Mouse (Mus musculus): ENCODE data around the gene Ghrhr.

The Ghrhr gene

DNA sequence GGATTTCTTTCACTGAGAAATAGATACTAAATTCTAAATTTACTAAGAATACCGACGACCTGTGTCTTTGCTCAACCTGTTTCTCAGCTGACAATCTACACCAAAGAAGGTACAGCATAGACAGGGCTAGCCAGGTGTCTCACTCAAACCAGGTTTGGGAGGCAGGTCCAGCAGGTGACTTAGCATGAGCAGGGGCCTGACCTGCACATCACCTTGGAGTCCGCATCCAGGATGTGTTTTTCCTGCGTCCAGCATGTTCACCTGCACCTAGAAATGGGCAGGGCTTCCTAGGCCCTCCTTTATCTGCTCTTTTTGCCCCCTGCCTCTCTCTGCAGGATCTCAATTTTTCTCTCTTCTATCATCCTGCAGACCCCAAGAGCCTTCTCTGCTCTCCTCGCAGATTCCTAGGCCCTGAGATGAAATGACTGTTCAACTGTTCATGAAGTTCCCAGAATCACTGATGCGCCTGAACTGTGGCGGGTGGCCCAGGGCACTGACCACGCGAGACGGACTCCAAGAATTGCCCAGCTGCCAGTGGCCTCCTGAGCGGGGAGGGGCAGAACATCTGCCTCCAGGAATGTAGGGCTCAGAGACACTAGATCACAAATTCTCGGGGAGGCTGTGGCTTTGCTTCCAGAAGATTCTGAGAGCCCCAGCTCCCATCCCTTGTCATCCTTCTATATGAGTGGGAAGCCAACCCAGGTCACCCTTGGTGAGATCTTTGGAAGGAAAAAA, 22.2 kb upstream of the Ghrhr start:
- no peak for DNase-seq

DNA sequence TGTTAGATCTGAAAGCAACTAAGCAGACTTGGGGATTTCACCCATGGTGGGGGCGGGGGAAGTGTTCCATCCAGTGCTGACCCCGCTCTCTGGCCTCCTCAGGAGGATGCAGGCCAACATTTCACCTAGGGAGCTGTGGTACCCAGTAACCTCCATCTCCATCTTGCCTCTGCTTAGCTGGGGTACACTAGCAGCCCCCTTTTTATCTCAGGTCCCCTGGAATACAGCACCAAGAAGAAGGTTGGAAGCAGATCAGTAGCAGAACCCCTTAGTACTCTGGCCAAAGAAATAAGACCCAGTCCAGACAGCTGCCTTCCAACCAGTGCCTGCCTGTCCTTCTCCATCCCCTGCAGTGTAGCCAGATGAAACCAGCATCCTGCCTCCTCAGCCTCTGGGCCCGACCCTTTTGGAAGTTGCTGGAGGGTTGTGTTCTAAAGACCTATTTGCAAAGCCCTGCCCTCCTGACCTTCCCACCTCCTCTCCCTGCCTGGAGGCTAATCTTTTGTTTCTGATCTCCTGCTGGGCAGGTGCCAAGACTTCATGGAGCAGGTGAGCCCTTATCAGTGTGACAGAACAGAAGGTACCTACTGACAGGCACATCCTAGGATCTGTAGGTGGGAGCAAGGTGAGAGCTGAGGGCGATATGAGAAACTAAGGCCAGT, 21.5 kb upstream of the Ghrhr start:
- DNase-seq: no peak

DNA sequence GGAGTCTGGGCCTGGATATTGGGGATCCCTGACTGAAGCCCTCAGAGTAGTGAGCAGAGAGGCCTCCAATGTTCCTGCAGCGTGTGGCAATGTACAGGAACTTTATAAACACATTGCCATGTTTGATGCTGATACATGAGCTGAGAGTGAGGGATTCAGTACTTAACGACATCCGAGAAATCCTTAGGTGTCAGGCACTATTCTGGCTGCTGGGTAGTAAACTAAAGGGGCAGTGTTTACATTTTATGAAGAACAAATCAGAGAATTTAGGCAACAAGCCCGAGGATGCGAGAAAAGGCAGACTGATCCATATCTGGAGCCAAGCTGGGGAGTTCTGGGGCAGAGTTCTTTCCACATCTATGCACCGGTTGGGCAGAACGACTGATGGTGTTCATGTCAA, 20.5 kb upstream of the Ghrhr start:
- no peak for DNase-seq

DNA sequence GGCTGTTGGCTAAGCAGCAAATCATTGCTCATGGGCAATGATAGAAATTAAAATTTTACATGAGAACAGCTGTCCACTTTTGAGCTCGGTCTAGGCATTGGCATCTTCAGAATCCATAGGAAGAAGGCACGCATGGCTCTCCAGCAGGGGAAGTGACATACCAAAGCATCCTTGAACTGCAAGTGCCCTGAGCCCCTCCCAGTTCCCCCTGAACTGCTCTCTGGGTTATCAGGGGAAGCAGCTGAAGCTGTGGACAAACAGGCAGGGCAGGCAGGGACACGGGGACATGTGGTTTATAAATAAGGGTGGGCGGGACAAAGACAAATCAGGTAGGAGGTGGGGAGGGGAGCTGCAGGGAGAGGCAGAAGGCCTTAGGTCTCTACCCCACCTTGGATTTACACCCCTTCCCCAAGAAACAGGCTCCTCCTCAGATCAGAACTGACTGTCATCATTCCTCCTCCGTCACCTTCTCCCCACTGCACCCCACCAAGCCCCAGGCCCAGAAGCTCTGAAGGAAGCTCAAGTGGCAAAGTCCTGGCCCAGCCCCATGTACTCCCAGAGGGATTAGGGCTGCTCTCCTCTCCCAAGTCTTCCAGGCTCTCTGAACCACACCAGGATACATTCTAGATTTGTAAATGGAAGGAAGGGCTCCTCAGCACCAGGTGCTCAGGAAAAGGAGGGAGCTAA, 19.9 kb upstream of the Ghrhr start:
- no peak for DNase-seq

DNA sequence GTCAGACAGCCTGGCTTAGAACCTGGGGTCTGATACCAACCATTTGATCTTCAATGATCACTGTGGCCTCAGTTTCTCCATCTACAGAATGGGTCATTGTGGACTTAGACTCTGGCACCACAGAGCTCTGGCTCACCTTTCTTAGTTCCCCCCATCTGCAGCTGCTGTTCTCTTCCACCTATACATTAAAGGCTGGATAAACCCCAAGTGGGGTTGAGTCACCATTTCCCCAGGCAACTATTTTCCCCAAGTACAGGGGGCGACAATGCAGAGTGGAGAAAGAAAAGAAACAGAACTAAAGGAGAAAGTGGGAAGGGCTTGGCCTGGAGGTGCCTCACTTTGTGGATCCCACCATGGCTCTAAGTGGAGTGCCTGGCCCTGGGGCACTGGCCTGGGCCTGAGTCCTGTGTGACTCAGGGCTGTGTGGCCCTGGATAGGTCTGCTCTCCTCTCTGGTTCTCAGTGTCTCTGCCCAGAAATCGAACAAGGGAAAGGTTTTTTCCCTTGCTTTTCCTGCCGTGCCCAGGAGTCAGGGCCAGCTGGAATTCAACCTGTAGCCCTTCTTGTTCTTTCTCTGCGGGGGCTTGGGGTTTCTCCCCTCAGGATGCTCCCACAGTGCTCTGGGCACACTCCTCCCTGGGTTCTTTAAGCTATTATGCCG, 19.0 kb upstream of the Ghrhr start:
- no peak for DNase-seq

DNA sequence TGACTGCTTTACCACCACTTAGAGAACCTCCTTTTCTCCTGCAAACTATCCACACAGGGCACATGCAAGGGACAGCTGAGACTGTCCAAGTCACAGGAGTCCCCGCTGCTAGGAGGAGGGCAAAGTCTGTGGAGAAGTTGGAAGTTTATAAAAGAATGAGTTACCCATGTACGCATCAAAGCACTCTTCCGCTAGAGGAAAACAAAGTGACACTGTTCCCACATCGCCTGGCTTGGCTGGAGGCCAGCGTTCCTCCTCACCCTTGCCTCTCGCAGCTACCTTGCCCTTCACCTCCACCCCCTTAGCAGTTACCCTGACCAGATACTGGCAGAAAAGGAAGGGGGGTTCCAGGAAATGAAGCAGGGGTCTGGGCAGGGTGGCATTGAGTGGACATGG, 18.5 kb upstream of the Ghrhr start:
- DNase-seq: peak; percentile 79

DNA sequence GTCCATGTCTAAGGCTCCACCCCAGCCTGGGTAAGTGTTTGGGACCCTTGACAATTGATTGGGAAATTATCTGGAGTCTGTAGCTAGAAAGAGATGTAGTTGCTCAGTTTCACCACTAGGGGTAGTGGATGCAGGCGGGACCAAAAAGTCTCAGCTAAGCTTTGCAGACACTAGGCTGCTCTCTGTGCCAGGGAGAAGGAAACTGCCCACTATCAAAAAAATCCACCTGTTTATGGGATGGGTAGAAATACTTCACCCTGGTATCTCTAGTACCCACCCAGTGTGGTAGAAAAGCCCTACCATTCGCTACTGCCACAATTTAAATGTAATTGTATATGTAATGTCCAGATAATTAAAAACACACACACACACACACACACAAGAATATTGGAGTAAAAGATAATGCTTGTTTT, 17.4 kb upstream of the Ghrhr start:
- no peak for DNase-seq

DNA sequence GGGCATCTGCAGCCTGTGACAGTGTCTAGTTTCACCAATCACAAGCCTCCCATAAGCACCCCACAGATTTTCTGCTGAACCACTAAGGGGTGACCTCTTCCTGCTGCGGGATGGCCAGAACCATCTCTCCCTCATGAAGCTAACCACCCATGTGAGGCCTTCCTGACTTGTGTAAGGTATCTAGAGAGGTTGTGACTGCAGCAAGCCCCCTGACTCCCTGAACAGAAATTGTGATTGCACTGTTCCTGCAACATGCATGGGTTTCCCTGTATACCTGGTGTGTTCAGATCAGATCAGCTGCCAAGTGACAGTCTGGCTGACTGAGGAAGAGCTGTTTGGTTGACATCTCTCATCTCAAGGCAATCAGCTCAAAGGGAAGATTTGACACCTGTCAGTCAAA, 13.4 kb upstream of the Ghrhr start:
- DNase-seq: no peak

DNA sequence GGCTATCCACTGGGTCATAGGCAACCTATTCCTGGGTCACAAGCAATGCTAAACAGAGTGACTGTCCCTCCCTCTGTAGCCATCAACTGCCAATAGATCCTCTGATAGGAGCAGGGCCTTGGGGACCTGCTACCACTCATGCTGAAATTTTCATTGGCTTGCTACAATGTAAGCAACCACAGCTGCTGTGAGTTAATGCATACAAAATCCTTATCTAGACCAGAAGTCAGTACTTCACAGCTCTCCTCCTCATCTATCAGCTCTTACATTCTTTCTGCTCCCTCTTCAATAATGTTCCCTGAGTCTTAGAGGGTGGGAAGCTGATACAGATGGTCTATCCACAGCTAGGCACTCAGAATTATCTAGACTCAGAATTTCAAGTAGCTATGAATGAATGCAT, 9.0 kb upstream of the Ghrhr start:
- no peak for DNase-seq

DNA sequence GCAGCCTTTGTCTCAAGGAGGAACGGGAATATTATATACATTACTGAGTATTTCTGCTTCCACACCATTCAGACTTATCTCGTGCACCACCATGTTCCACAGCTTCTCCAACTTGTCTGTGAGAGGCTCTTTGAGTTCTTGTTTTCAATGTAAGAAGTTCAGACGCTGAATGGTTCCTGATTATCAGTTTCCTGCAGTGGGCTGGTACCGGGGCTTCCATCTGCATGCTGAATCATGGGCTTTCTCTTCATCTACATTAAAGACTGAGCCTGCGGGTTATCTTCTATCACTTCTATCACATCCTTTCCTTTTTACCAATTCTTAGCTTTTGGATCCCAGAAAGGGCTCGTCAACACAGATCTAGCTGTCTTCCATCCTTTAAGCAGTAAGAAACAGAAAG, 5.3 kb upstream of the Ghrhr start:
- DNase-seq: no peak

DNA sequence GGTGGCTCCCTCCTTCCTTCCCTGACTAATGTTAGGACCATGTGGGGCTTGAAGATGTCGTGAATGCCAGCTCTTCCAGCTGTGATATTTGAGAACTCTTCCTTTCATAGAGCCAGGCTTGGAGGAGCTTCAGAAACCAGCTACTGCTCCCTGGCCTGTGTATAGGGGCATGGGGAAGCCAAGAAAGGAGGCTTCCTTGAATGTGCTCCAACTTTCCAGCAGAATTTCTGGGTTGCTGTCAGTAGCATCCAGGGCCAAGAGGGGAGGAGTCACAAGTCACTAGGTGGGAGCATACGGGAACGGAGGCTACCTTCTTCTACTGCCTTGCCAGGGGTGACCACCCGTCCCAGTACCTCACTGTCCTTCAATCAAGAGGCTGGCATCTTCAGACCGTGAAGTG, 416 bp downstream of the Ghrhr start:
- no peak for DNase-seq

DNA sequence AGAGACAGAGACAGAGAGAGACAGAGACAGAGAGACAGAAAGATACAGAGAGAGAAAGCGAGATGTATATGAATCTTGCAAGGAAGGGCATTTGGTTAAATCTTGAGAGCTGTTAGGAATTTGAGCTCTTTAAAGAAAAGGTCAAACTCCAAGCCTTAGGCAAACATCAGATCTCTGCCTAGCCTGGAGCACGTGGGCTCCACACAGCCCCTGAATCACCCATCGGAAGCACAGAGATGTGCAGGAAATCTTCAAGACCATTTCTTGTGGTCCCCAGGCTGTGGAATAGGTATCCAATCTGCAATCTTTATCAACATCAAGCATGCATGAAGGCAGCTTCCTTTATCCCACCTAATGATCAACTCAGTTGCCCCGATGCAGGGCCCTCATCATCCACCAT, 1.4 kb downstream of the Ghrhr start:
- DNase-seq: no peak

DNA sequence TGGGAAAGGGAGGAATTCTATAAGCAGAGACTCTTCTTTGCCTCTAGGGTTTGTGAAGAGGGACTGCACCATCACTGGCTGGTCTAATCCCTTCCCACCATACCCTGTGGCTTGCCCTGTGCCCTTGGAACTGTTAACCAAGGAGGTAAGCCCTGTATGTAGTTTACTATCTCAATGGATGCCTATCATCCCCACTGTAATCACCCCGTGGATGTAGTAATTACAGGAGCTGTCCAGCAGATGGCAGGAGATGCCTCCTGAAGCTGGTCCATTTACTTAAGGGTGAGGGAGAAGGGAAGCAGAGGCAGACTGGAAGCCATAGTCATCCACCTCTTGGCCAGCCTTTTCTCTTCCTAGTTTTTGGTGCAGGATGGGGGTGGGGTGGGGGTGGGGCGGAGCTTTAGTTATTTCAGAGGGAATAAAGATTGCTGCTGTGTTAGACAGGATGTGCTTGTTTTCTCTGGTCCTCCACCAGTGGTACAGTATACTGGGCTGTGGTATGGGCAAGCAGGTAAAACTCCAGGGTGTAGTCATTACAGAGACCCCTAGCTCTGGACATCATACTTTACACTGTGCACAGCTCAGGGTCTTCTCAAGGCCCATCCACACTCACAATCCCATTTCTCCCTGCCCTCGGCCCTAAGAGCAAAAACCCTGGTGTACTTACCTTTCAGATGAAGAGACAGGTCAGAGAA, 3.7 kb downstream of the Ghrhr start:
- peak; percentile 70 for DNase-seq

DNA sequence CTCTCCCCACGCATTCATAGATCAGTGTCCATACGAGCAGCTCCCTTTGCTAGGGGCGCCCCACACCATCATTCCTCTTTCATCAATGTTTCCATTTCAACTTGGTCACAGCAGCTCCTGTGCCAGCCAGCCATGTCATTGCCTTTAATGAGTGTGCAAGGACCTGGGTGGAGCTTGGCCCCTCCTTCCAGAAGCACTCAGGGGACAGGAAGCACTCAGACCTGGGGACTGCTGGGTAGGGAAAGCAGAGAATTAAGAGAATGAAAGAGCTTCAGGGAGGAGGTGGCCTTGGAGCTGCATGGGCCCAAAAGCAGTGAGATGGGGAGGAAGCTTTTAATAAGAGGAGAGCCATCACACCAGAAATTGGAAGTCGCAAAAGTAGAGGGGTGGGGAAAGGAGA, 5.9 kb downstream of the Ghrhr start:
- no peak for DNase-seq

DNA sequence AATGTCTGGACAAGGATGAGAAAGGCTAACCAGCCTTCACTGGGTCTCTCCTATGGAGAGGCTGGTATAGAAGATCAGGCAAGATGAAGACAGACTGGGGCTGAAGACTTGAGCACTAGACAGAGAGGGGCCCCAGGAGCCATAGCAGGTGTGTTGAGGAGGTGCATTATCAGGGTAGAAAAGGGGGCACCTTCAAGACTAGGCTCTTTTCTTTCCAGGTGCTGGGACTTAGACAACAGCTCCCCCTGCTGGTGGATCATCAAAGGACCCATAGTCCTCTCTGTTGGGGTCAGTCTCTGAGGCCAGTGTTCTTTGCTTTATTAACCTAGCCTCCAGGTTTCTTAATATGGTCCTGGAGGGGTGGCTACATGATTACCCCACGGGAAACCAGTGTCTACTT, 7.8 kb downstream of the Ghrhr start:
- peak; percentile 81 for DNase-seq

DNA sequence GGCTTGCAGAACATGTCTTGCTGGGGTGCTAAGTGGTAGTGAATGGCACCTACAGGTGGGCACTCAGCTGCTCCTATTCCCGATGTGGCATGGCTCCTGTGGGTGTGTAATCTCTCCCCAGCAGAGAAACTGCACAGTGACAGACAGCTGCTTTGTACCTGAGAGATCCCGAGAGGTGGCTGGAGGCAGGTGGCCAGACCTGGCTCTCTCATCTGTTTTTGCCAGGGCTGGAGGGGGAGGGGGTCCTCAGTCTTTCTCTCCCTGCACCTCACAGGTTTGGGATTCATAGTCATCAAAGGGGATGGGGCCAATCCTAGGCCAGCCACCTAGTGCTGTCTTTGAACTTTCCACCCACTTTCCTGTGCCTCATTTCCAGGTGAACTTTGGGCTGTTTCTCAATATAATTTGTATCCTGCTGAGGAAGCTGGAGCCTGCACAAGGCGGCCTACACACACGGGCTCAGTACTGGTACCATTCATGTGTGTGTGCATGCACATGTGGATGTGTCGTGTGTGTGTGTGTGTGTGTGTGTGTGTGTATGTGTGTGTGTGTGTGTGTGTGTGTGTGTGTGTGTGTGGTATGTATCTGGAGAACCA, 8.4 kb downstream of the Ghrhr start:
- DNase-seq: no peak

DNA sequence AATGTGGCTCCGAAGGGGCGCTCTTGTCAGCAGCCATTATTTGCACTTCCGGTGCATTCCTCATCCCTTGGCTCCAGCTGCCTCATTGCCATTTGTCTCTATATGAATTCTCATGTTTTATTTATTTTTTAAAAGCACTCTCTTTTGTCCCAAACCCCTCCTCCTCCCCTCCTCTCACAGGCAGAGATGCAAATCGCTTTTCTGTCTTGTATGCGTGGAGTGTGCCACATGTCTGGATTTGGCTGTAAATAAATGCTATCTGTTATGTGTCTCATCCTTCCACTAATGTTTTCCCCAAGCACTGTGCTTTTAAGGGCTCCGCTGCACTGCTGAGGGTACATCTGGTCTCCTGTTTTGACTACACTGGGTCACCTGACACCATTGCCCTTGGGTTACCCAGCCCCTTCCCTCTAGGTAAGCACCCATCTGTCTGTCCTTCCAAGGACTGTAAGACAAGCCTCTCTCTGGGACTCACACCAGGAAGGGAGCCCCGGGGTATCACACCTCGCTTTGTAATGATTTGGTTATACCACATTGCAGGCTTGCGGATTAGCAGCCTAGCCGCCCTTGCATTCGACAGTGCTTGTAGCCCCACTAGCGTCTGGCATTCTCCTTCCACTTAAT, 12.6 kb downstream of the Ghrhr start:
- DNase-seq: no peak

DNA sequence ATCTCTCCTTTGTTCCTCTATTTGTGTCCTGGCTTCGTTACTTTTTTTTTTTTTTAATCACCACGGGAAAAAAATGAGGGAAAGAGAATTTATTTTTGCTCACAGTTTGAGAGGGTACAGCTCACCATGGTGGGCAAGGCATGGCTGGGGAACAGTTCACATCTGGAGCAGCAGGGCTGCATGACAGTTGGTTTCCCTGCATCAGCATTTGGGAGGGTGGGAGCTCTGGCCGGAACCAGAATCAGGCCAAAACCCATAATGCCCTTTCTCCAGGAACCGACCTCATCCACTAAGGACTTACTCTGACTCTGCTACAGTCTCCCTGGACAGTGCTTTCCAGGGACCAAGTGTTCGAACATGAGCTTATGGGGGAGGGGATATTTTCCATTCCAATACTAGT, 13.2 kb downstream of the Ghrhr start:
- no peak for DNase-seq

DNA sequence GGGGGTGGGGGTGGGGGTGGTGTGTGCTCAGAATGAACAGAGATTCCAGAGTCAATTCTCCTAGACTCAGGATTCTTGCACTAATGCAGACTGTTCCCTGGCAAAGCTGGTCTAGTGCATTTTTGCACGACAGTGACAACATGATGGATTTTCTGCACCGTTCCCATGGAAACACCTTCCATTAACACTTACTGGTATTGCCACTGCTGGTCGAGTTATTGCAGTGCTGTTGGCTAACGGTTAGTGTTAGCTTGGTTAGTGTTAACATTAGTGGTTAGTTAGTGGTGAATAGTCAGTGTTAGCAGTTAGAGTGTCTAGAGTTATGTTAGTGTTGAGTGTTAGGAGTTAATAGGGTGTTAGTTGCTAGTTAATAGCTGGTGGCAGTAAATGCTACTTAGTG, 15.7 kb downstream of the Ghrhr start:
- no peak for DNase-seq

DNA sequence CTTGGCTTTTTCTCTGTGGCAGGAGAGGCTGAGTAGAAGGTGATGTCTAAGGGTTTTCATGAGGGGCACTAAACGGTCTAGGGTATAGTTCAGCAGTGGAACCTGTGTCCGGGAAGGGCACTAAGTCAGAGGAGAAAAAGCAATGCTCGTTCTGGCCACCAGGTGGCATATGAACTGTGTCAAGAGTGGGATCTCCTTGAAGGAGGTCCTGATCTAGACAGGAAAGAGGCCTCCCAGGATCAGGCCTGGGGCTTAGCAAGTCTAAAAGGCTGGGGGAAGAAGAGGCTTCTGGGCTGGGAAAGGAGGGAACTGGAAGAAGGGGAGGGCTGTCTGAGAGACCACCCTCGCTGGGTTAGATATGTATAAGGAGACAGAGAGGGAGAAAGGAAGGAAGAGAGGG, 16.4 kb downstream of the Ghrhr start:
- peak; percentile 91 for DNase-seq

DNA sequence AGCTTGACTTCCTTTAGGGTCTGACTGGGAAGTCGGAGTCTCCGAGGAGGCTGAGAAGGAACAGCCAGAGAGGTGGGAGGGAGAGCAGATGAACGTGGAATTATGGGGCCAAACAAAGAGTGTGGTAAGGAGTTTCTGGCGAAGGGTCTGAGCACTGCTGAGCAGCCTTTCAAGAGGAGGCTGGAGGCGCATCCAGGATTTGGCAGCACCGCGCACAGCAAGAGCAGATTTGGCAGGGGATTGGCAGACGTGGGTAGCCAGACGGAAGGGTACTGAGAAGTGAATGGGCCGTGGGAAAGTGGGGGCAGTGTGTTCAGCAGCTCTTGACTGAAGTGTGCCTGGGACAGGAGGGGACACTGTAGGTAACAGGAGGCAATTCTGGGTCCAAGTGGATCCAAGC, 18.8 kb downstream of the Ghrhr start:
- DNase-seq: no peak

DNA sequence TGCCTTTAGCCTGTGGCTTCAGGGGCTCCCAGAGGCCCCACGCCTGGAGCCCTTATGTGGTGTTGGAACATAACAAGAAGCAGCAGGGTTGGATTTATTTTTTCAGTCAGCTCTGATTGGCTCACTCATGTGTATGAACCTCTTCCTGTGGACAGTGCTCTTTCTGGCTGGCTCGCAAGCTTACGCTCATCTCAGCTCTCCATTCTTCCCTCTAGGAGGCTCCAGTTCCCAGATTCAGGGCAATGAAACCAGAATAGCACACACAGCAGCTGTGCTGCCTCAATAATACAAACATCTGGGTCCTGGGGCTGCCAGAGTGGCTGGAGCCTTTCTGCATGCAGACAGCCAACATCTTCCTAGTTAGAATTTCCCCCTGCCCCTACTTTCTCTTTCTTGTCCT, 20.1 kb downstream of the Ghrhr start:
- peak; percentile 71 for DNase-seq

Measured in kidney, postnatal 10 days (tissue).